ENCODE assay signal across 8 mouse cellular contexts in genomic region chr11:86757480-86758371, GRCm38 (mm10). TPM values are rescaled to one million over a fixed set of nuclear protein-coding genes. Genes with fewer than 3 reads are reported as not detected.
DNase-seq lines count a peak whose midpoint lies in the region; ATAC-seq and TF ChIP-seq lines count a peak whose summit lies in the region.

Gene Cltc, minus strand, starts transcription at chr11:86757565.

- intact Hi-C loops in heart, postnatal 25 days (cut with DNase I): loop anchor here (2.0 kb wide), 1 partner anchor 25 kb away; no protein-coding TSS in a partner anchor

- under 1% methylated on average over 73 of the region's 73 CpGs for WGBS in forebrain, embryonic 15.5 days
- WGBS in lung, adult 2 months: under 1% methylated on average over 73 of the region's 73 CpGs

- H3K4me2 ChIP-seq in forebrain, embryonic 15.5 days (replicated peaks): peak within 1 kb of the TSS; percentile 94

- no peak for TF ChIP-seq CTCF in lung, adult 2 months (IDR thresholded peaks at IDR 0.05; ENCODE audit: insufficient read depth, low read length)

- in situ Hi-C loops in ES-E14 (cut with MboI; ENCODE audit: low sequenced_read_pairs in 2 of 2, unreplicated experiment in 2 of 2): no loop called here

- peaks cover 0 to 6% of the 10 kb centered on the region in 2 experiments; a peak in 3 of 4 replicates for H3K4me1 ChIP-seq in ES-E14 (ENCODE audit: control insufficient read depth in 2 of 2, insufficient read depth in 2 of 2, low read length in 2 of 2, poor library complexity in 1 of 2)
- H3K4me1 ChIP-seq in forebrain, embryonic 15.5 days: peaks cover 33% of the 10 kb centered on the region
- H3K4me1 ChIP-seq in lung, adult 2 months (ENCODE audit: control insufficient read depth, insufficient read depth, low read length): peaks cover 10% of the 10 kb centered on the region

- H3K9ac ChIP-seq in ES-E14 (ENCODE audit: insufficient read depth, low read depth, low read length, poor library complexity, severe bottlenecking): peak within 1 kb of the TSS; percentile 98
- peak within 1 kb of the TSS; percentile 95 for H3K9ac ChIP-seq in forebrain, embryonic 15.5 days (replicated peaks)

- H3K27me3 ChIP-seq in forebrain, embryonic 15.5 days: no peaks in the 10 kb centered on the region

- ATAC-seq in forebrain, embryonic 15.5 days (replicated peaks): peak; percentile 95
- peak; percentile 84 for ATAC-seq in neutrophil, adult 5-6 weeks (ENCODE audit: extremely low read depth, insufficient number of reproducible peaks, low FRiP score, poor library complexity, severe bottlenecking)

- TF ChIP-seq POLR2A in lung, adult 2 months (IDR thresholded peaks at IDR 0.05; ENCODE audit: borderline replicate concordance, extremely low read depth, low read depth, low read length): peak; percentile 97

- H3K36me3 ChIP-seq in ES-E14 (ENCODE audit: control insufficient read depth, insufficient read depth, low read length, poor library complexity, severe bottlenecking): 0 out of 2 replicates have a peak, but pooled peaks cover 2% of the 10 kb centered on the region
- no peaks in the 10 kb centered on the region for H3K36me3 ChIP-seq in forebrain, embryonic 15.5 days

- H3K27ac ChIP-seq in ES-E14 (ENCODE audit: insufficient read depth, low read depth, low read length, poor library complexity, severe bottlenecking): peak within 1 kb of the TSS; percentile 97
- peak within 1 kb of the TSS; percentile 98 for H3K27ac ChIP-seq in forebrain, embryonic 15.5 days (replicated peaks)

- peak within 1 kb of the TSS; percentile 92 to 94 for H3K4me3 ChIP-seq in ES-E14 (ENCODE audit: insufficient read depth in 1 of 2, low read depth in 1 of 2, low read length in 2 of 2, poor library complexity in 1 of 2, severe bottlenecking in 1 of 2)
- peak within 1 kb of the TSS; percentile 94 for H3K4me3 ChIP-seq in forebrain, embryonic 15.5 days
- peak within 1 kb of the TSS; percentile 99 for H3K4me3 ChIP-seq in lung, adult 2 months (replicated peaks; ENCODE audit: extremely low read depth, low read depth, low read length)

- DNase-seq in ES-E14 (ENCODE audit: low read depth, low spot score): peak; percentile 99
- DNase-seq in cerebellum, adult 11-12 months: peak; percentile 97
- peak; percentile 95 for DNase-seq in heart, postnatal 25 days (ENCODE audit: low spot score)
- peak; percentile 97 for DNase-seq in layer of hippocampus, adult 18-20 months (ENCODE audit: low spot score in 2 of 2)
- DNase-seq in lung, adult 2 months: peak; percentile 95
- DNase-seq in thymus, adult 18-20 months: peak; percentile 89 to 94

- no peaks in the 10 kb centered on the region for H3K9me3 ChIP-seq in ES-E14 (ENCODE audit: control insufficient read depth, insufficient read depth, low read depth, low read length)
- H3K9me3 ChIP-seq in forebrain, embryonic 15.5 days: no peaks in the 10 kb centered on the region

TF ChIP-seq in ES-E14, 5 proteins besides CTCF, POLR2A, EP300 and RAD21:
- TF ChIP-seq CHD2 (IDR thresholded peaks at IDR 0.05; ENCODE audit: low read depth, low read length): peak; percentile 97
- TF ChIP-seq HCFC1 (IDR thresholded peaks at IDR 0.05; ENCODE audit: borderline replicate concordance, insufficient read depth, low read length): peak; percentile 81
- peak; percentile 96 for TF ChIP-seq MAFK (IDR thresholded peaks at IDR 0.05; ENCODE audit: insufficient read depth, low read depth, low read length)
- TF ChIP-seq ZC3H11A (IDR thresholded peaks at IDR 0.05; ENCODE audit: borderline replicate concordance, low read depth, low read length): 0 out of 2 replicates have a peak, but pooled peaks have one; percentile 12
- TF ChIP-seq ZNF384 (IDR thresholded peaks at IDR 0.05; ENCODE audit: low read depth, low read length): peak; percentile 100

RNA-seq across cellular contexts. Expression of gene Cltc, which starts in this region (rescaled TPM):
- total RNA-seq in ES-E14 (2012; rRNA removed): 106 and 176 TPM in 2 replicates
- 127 and 135 TPM in 2 replicates for polyA plus RNA-seq in forebrain, embryonic 15.5 days (2015; fragmentation: Nextera tagmentation; extraction: Ambion mirVana)
- 100 to 1,000 TPM; 136 to 155 TPM for total RNA-seq in heart, postnatal 25 days (2021)
- total RNA-seq in layer of hippocampus, adult 18-20 months (2021): 100 to 1,000 TPM; 434 to 477 TPM
- 63.0 and 84.5 TPM in 2 replicates for polyA plus RNA-seq in lung, adult 2 months (2012; rRNA removed)
- total RNA-seq in neutrophil, adult 5-6 weeks (2017): 157 and 168 TPM in 2 replicates

Comparison
In these comparisons a context has a peak if more than half of its experiments do, and no peak if none do; other contexts are left out.
1. Peak in every context shown above with its lines: DNase-seq, ATAC-seq, H3K4me3 ChIP-seq and H3K27ac ChIP-seq.